Comparison of ENCODE assay signal across 8 mouse cellular contexts in the genomic region with DNA sequence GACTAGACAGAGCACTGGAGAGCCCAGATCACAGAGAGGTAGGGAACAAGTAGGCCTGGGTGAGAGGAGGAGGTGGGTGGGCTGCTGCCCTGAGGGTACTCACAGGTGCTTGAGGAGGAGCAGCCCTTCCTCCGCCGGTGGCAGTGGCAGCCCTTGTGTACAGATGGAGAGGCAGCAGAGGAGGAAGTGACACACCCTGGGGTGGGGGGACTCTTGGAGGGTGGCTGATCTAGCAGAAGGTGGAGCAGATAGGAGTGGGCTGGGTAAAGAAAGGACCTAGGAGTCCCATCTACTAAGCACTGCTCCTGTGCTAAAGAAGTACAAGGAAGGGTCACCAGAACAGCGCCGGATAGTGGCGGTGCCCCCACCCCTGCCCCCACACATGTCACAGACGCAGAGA. TPM values are rescaled to one million over a fixed set of nuclear protein-coding genes. Genes with fewer than 3 reads are reported as not detected.
DNase-seq lines count a peak whose midpoint lies in the region; ATAC-seq and TF ChIP-seq lines count a peak whose summit lies in the region.

A gene (minus strand): TSS at position 197 of the 400 bp plus-strand sequence.

- H3K9me3 ChIP-seq in E14TG2a.4 (ENCODE audit: low read length): no peaks in the 10 kb centered on the region
- H3K9me3 ChIP-seq in intestine, embryonic 15.5 days: no peaks in the 10 kb centered on the region
- H3K9me3 ChIP-seq in megakaryocyte, embryonic 14.5 days: no peaks in the 10 kb centered on the region
- H3K9me3 ChIP-seq in midbrain, embryonic 13.5 days: no peaks in the 10 kb centered on the region

- peaks cover 39% of the 10 kb centered on the region for H3K36me3 ChIP-seq in E14TG2a.4 (ENCODE audit: insufficient read depth, low read length)
- no peaks in the 10 kb centered on the region for H3K36me3 ChIP-seq in intestine, embryonic 15.5 days
- H3K36me3 ChIP-seq in megakaryocyte, embryonic 14.5 days (replicated peaks; ENCODE audit: low read length): peaks cover 25% of the 10 kb centered on the region
- no peaks in the 10 kb centered on the region for H3K36me3 ChIP-seq in midbrain, embryonic 13.5 days

- no peak within 1 kb of the TSS for H3K9ac ChIP-seq in intestine, embryonic 15.5 days
- H3K9ac ChIP-seq in midbrain, embryonic 13.5 days (replicated peaks): no peak within 1 kb of the TSS

- H3K4me1 ChIP-seq in E14TG2a.4 (replicated peaks; ENCODE audit: low read depth, low read length): peaks cover 97% of the 10 kb centered on the region
- peaks cover 34% of the 10 kb centered on the region for H3K4me1 ChIP-seq in intestine, embryonic 15.5 days (replicated peaks)
- peaks cover 70% of the 10 kb centered on the region for H3K4me1 ChIP-seq in megakaryocyte, embryonic 14.5 days
- H3K4me1 ChIP-seq in midbrain, embryonic 13.5 days (replicated peaks): peaks cover 10% of the 10 kb centered on the region

- H3K4me2 ChIP-seq in intestine, embryonic 15.5 days (replicated peaks): peak within 1 kb of the TSS; percentile 35
- no peak within 1 kb of the TSS for H3K4me2 ChIP-seq in midbrain, embryonic 13.5 days (replicated peaks)

- no peak within 1 kb of the TSS for H3K27ac ChIP-seq in intestine, embryonic 15.5 days
- H3K27ac ChIP-seq in midbrain, embryonic 13.5 days: no peak within 1 kb of the TSS

- H3K4me3 ChIP-seq in E14TG2a.4 (replicated peaks; ENCODE audit: low read length): peak within 1 kb of the TSS; percentile 67
- no peak within 1 kb of the TSS for H3K4me3 ChIP-seq in intestine, embryonic 15.5 days (replicated peaks)
- peak within 1 kb of the TSS; percentile 86 for H3K4me3 ChIP-seq in megakaryocyte, embryonic 14.5 days (replicated peaks)
- no peak within 1 kb of the TSS for H3K4me3 ChIP-seq in midbrain, embryonic 13.5 days (replicated peaks)

- DNase-seq in 416B (ENCODE audit: low read depth): peak; percentile 71
- DNase-seq in ovary, postnatal 36 days (ENCODE audit: low spot score): no peak
- DNase-seq in frontal cortex, postnatal 25 days (ENCODE audit: low spot score in 2 of 2): no peak
- no peak for DNase-seq in urinary bladder, adult 18-20 months (ENCODE audit: low spot score in 2 of 2)

- 32% methylated on average over 6 of the region's 6 CpGs for WGBS in intestine, embryonic 15.5 days
- 55% methylated on average over 6 of the region's 6 CpGs for WGBS in midbrain, embryonic 13.5 days

- ATAC-seq in intestine, embryonic 15.5 days: peak; percentile 25; the same call in 1 of the 2 replicates
- ATAC-seq in midbrain, embryonic 13.5 days: no peak

- no peaks in the 10 kb centered on the region for H3K27me3 ChIP-seq in E14TG2a.4 (ENCODE audit: insufficient read depth, low read length)
- H3K27me3 ChIP-seq in intestine, embryonic 15.5 days (replicated peaks): no peaks in the 10 kb centered on the region
- H3K27me3 ChIP-seq in megakaryocyte, embryonic 14.5 days (replicated peaks): peaks cover 21% of the 10 kb centered on the region
- H3K27me3 ChIP-seq in midbrain, embryonic 13.5 days: peaks cover 3% of the 10 kb centered on the region; the same call in 1 of the 2 replicates

- no peak for TF ChIP-seq CTCF in E14TG2a.4 (conservative IDR thresholded peaks at IDR 0.05; ENCODE audit: low read length)

RNA-seq across cellular contexts. Expression of the gene that starts here (rescaled TPM):
- 10.8 and 12.9 TPM in 2 replicates for polyA plus RNA-seq in intestine, embryonic 15.5 days (2015; fragmentation: Nextera tagmentation; extraction: Ambion mirVana)
- 1.9 and 19.9 TPM in 2 replicates for polyA plus RNA-seq in megakaryocyte, embryonic 14.5 days (2012; ENCODE audit: insufficient read depth, low replicate concordance)
- polyA plus RNA-seq in midbrain, embryonic 13.5 days (2015; fragmentation: Nextera tagmentation; extraction: Ambion mirVana): 0.71 and 0.82 TPM in 2 replicates

Comparison
In these comparisons a context has a peak if more than half of its experiments do, and no peak if none do; other contexts are left out.
1. H3K4me3 ChIP-seq: peak in E14TG2a.4 (single experiment) and megakaryocyte, embryonic 14.5 days (single experiment); none in intestine, embryonic 15.5 days (single experiment) and midbrain, embryonic 13.5 days (single experiment).